Mouse (Mus musculus) erythroblast, adult 5-6 weeks (primary cell): ENCODE results near the gene Rrn3. TPM values are rescaled to one million over a fixed set of nuclear protein-coding genes. Genes with fewer than 3 reads are reported as not detected.
"Not testable (repeated sequence)": the region's sequence is repeated elsewhere in the genome, so short reads cannot be mapped to it uniquely, and the experiment has no call there.

Source experiments
- ATAC-seq: replicated peaks from 2 replicates; pipeline ENCODE4 v1.8.0; 2016; ENCODE audit warnings: moderate number of reproducible peaks, mild to moderate bottlenecking, moderate TSS enrichment, inconsistent platforms; ENCODE audit not compliant: poor library complexity, low FRiP score, severe bottlenecking
- total RNA-seq, 2 experiments: library from RNA; stranded (forward) in 1 of 2; stranded (reverse) in 1 of 2; fragments of 150-400 nt in 1 of 2; fragments of 200-764, 138-1000 nt in 1 of 2; gene quantifications; 2 replicates each; pipeline versions ENCODE4 v1.2.3 to v1.2.4; 2015 to 2017; ENCODE audit warnings: low replicate concordance in 2 of 2

Rrn3 gene
- total RNA-seq, 2 experiments from 2014 or later = 8.5 to 9.3 TPM

DNA sequence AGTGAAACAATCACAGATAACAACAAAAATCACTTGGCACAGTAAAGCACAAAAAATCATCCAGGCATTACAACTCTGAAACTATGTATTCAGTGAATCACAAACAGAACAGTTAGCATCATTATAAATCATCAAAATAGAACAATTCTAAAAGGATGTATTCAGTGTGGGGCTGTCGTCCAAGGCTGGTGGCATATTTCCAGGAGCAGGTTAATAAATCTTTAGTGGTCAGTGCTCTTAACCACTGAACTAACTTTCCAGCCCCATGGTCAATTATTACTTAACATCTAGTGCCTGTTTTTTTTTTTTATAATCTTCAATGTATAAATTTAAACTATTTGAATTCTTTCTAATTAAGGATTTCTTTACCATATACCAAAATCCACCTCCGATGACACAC, 6.5 kb upstream of the Rrn3 start:
- not testable (repeated sequence) for ATAC-seq

DNA sequence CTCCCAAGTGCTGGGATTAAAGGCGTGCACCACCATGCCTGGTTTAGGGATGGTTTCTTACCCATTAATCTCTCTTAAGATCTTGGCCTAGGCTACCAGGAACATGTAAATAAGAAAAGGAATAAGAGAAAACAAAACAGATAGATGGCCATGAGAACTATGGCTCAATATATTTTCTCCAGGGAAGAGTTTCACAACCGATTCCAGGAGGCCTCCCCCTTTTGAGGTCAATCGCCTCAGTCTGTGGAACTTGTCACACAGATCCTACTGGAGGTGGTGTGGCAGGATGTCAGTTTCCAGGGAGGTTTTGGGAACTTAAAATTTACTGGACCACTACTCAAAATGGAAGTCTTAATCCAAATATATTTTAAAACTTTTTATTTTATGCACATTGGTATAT, 5.9 kb upstream of the Rrn3 start:
- not testable (repeated sequence) for ATAC-seq

DNA sequence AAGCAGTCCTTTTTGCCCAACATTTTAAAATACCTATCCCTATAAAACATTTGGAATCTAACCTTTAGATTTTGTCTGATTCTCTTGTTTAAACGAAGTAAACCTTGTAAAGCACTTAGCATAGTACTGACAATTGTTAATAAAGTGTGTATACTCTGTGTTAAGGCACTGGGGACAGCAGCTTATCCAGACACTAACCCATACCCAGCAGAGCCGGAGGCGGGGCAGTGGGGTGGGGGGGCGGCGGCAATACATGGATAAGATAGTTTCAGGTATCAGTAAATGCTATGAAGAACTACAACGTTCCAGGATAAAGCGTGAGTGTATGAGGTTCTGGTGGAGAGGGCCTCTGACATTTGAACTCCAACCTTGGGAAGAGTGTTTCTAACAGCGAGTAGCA, 708 bp downstream of the Rrn3 start:
- ATAC-seq = no peak

DNA sequence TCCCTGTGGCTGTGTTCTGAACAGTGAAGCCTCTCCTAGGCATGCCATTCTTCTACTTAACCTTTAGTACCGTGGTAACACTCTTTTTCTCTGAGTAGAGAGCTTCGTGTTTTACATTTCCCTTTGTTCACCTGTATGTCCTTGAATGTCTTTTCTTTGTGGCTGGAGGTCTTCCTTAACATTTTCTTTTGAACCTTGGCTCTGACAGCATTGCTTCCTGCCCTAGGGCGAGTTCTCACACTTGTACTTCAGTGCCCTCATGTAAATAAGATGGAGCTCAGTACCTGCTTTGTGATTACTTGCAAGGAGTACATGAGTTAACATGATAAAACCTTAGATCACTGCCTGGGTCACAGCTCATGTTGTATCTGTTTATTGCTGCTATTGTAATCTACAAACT, 5.4 kb downstream of the Rrn3 start:
- ATAC-seq = no peak

DNA sequence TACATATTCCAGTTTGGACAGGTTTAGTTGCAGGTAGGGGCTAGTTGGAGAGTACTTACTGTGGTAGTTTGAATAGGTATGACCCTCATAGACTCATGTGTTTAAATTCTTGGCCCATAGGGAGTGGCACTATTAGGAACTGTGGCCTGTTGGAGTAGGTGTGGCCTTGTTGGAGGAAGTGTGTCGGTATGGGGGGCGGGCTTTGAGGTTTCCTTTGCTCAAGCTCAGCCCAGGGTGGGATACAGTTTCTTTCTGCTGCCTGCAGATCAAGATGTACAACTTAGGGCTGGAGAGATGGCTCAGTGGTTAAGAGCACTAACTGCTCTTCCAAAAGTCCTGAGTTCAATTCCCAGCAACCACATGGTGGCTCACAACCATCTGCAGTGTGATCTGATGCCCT, 12.9 kb downstream of the Rrn3 start:
- not testable (repeated sequence) for ATAC-seq

DNA sequence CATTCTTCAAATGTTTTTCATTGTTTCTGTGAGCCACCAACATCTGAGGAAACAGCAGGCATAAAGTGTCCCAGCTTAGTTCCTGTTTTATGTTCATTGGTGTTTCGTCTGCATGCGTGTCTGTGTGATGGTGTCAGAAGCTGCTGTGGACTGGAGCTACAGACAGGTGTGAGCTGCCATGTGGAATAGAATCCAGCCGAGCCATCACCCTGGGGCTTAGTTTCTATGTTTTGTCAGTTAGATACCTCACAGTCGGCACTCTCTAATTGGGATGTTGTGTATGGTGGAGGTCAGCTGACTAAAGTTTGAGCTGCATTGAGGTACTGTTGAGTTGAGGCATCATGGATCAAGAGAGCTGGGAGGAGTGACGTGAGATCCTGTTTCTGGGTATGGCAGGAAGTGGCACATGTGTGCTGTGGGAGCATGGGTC, 16.3 kb downstream of the Rrn3 start:
- no peak for ATAC-seq

DNA sequence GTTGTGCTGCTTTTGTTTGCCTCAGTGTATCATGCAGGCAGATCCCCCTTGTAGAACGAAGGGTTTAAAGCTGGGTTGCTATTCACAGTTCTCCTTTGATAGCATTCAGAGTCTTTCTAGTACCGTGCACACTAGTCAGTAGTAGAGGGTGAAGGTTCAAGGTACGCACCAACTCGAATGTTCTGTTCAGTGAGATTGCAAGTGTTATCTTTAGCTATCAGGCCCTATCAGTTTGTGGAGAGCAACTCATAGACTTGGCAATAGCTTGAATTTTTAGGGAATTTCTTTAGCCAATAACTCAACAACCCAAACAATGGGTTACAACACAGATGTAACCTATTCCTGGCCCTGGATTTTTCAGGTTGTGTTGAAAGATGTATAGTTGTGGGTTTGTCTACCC, 20.7 kb downstream of the Rrn3 start:
- no peak for ATAC-seq

DNA sequence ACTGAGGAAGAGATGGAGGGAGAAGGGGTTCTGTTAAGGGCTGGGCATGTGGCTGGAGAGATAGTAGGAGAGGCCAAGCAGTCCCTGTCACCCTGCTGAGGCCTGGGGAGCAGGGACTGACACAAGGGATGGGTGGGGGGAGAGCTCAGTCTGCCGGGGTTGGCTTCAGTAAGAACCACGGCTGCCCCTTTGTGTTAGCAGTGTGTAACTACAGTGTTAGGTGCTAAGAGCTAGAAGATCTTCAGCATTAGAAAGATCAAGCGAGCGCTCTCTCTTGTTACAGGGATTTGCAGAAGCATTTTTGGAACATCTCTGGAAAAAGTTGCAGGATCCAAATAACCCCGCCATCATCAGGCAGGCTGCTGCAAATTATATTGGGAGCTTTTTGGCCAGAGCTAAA, 24.2 kb downstream of the Rrn3 start:
- ATAC-seq = no peak

DNA sequence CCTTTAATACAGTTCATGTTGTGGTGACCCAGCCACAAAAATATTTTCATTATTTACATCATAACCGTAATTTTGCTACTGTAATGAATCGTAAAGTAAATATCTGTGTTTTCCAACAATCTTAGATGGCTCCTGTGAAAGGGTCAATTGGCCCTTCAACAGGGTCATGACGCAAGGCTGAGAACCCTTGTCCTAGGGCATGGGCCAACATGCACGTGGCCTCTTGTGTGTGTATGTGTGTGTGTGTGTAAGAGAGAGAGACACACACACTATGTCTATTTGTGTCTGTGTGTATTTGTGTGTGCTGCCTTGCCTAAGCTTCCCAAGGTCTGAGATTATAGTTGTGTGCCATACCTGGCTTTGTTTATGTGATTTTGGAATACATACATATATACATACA, 27.1 kb downstream of the Rrn3 start:
- no peak for ATAC-seq

DNA sequence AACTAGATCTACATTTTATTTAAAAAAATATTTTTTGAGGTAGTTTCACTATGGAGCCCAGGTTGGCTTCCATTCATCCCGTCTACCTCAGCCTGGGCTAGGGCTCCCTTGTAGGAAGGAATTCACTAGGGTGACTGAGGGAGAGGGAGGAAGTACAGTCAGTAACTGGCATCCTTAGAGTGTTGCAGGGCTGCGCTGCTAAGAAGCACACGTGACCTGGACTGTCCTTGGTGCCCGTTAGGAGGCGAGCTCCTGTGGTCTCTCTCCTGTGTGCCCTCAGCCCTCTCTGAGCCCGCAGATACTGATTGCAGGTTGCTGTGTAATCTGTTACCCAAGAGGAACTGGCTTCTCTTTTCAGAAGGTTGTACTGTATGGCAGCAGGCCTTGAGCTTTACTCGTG, 27.9 kb downstream of the Rrn3 start:
- no peak for ATAC-seq

DNA sequence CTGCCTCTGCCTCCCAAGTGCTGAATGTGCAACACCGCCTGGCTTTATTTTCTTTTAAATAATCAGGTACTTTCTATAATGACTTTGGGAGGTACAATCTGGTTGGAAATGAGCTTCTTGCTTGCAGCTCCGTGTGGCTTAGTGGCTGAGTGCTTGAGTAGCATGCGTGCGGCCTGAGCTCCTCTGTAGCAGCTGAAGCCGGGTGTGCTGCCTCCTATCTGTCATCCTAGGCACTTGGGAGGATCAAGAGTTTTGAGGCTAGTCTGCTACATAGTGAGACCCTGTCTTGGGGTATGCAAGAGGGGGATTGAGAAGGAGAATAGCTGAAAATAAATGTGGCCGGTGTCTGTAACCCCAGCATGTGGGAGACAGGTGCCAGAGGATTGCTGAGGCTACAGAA, 31.6 kb downstream of the Rrn3 start:
- no peak for ATAC-seq

DNA sequence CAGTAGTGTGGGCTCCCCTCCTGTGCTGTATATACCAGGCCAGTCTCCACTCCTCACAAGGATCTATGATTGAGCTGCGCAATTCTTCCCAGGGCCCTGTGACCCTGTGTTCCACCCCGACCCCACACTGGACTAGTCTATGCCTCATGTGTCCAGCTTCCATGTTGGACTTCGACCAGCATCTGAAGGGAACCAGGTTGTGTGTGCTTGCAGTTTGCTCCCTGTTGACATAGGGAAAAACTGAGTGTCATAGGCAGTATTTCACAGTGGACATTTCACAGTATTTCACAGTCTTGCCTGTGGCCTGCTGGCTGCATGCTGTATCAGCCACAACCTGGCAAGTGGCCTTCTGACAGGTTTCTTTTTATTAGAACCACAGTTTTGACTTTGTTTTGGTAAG, 32.7 kb downstream of the Rrn3 start:
- ATAC-seq = no peak

DNA sequence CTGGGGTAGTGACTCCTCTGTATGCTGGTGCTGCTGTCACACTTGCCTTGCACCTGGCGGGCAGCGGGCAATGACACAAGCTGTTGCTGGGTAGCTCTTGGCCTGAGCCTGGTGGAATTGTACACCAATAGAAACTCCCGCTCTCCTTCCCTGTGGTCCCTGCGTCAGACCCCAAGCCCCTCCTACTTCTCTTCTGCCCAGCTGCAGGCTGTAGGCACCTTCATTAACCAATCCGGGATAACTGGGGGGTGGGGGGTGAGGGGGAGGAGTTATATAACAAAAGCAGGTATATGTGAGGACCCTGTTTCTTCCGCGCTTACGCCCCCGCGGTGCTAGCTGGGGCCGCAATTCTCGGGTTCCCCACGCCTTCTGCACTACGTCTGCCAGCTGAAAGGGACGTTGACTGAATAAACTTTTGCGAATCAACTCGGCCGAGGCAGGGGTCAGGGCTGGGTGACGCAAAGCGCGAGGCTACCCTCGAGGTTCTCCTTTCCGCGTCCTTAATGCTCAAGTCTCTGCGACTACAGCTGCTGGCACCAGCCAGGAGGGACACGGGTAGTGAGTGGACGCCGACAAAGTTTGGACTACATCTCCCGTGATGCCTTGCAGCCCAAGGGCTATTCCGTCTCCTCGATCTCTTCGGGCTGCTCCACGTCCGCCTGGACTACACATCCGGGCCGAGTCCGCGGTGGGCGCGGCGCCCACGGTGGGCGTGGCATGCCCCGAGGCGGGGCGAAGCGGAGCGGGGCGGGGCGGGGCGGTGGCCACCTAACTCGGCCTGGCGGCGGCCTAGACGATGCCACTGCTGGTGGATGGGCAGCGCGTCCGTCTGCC, 38.3 kb downstream of the Rrn3 start, which contains the start of gene Ntan1:
Gene Ntan1, plus strand, starts transcription at position 286 of the 834 bp plus-strand sequence.
- peak; percentile 96 for ATAC-seq

DNA sequence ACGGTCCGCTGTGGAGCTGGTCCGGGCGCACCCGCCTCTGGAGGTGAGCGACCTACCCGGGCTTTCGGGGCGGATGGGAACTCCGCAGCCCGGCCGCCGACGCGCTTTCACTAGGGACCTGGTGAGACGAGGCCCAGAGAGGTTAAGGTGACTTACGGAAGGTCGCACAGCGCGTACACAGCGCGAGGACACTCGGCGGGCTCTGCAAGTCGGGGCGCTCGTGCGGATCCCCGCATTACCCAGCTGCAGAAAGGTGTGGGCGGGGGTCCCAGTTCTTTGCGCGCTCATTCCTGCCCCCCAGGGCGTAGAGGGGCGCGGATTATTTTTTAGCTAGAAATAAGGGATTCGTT, 38.9 kb downstream of the Rrn3 start:
- peak; percentile 58; the same call in 1 of the 2 replicates for ATAC-seq

DNA sequence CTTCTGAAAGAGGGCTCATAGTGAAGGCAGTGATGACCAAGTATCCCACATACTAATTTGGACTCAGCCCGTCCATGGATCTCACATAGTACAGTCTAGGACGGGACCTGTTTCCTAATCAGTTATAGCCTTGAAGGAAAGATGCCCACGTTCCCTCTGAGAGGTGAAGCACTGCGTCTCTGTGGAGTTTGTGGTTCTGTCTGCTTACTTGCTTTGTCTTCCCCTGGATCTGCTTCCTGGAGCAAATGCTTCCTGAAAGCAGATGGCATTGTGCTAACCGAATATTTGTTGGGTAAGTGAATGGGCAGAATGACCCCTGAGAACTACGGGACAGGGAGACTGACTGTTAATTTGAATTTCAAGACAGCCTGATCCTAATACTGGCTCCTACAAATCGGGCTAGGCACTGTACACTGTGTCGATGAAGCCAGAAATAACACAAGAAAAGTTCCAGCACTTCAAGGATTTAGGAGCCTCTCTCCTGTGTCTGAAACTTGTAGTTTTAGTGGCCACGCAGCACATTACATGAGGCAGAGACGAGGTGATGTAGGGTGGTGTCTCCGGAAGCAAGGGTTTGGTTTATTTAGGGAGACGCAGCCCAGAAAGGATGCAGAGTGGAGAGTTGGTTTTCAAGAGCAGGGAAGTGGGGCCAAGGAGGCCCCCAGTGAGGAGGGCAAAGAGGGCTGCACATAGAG, 39.4 kb downstream of the Rrn3 start:
- ATAC-seq = 0 out of 2 replicates have a peak, but pooled peaks have one; percentile 7

DNA sequence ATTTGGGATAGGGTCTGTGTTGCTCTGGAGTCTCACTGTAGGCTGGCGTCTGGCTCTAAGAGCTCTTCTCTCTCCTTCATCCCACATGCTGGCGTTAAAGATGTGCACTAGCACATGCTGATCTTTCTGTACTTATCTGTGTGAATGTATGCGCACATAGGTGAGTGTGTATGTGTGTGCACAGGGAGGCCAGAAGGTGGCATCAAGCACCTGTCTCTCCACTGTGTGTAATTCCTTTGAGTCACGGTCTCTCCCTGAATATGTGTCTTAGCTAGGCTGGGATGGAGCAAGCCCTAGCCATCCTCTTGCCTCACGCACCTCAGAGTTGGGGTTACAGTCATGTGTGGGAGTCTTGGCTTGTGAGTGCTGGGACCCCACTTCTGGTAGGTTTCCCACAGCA, 40.3 kb downstream of the Rrn3 start:
- ATAC-seq = no peak

DNA sequence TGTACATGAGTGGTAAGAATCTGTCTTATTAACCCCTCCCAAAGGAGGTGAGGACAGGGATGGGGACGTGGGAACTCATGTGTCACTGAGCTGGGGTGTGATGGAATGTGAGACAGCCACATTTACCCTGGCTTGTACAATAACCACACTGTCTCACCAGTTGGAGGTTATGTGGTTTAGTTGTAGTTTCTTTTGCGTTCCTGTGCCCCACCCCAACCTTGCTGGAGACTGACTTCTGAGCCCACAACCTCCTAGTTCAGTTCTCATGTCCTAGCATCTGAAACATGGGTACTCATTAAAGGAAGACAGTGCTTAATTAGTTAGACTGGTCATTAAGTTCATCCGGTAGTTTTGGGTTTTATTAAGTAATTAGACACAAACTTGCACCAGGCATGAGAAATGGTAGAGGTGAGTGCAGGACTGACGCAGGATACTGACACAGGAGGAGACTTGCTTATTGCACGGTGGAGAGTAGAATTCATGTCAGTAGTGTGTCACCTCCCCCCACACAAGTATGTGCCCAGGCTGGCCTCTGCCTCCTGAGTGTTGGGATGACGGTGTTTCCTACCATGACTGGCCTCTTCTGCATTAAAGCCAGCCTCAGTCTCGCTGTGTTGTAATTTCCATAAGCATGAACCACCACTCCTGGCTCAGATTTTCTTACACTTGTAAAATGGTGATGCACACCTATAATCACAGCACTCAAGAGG, 45.4 kb downstream of the Rrn3 start:
- ATAC-seq = no peak

DNA sequence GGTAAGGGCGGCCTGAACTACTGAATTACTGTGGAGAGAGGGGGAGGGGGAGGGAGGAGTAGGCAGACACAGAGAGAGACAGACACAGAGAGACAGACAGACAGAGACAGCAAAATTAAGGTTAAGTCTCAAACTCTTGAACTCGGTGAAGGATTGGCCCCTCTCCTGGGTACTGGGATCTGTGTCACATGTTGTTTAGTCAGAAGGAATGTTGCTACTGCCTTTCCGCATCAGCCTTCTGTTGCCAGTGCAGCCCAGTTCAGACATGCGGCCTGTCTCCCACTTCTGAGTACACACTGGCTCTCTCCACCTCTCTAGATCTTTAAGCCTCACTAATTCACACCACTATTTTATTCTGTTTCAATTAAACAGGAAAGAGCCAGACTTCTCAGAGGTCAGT, 46.0 kb downstream of the Rrn3 start:
- ATAC-seq = no peak

DNA sequence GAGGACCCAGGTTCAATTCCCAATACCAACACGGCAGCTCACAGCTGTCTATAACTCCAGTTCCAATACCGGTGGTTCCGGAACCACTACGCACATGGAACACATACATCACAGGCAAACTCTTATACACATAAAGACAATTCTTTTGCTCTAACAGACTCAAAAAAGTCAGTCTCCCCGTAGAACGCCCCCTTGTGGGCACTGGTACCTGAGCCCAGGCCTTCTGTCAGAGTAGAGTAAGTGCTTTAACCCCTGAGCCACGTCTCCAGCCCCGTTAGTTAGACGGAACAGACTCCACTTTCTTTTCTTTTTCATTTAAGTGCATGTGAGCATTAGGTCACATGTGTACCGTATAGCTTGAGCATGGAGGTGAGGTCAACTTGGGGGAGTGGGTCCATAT, 49.9 kb downstream of the Rrn3 start:
- no peak for ATAC-seq

DNA sequence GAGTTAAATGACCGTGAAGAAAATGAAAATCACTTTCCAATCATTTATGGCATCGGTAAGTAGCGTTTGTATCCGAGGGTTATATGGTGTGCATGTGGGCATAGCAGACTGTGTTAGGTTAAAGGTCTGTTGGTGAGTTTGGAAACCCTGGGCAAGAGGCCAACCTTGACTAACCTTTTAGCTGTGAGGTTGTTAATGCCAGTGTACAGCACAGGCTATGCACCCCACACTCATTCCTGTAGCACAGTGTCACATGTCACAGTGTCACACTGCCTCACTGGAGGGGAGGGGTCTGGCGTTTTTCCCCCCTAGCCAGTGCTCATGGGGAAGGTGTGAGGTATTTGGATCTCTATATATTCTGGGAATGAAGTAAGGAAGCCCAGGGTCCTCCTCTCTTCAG, 51.1 kb downstream of the Rrn3 start:
- no peak for ATAC-seq

DNA sequence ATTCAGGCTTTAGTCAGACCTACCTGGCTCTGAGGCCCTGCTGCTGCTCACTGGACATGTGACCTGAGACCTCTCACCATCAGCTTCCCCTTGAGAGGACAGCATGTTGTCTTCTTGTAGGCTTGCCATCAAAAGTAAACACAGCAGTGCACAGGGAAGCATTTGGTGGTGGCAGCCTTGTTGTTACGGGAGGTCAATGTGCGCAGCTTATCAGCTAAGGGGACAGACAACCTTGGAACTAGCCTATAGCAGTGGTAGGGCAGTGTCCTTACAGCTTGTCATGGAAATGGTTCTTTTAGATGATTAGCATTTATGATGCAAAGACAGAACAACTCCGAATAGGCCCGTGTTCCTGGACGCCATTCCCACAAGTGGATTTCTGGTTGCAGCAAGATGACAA, 53.9 kb downstream of the Rrn3 start:
- no peak for ATAC-seq
